Mouse (Mus musculus) forebrain, embryonic 10.5 days (tissue): ENCODE measurements at regions not wholly inside any gene's neighbourhood (a gene's known extent, or its start where the extent isn't known, plus 50 kb on each side); places are given as distances from the start of the nearest gene placed in this dataset.

Source experiments
- DNase-seq: peaks from one replicate; pipeline ENCODE4 v3.0.0-alpha.2; 2017; ENCODE audit warnings: low spot score; ENCODE audit errors: extremely low spot score
- H3K27ac ChIP-seq: fragments of 300-500 bp; sonication (generic); 2 replicates; pipeline ENCODE4 v1.5.1; 2016; ENCODE audit warnings: mild to moderate bottlenecking
- H3K27me3 ChIP-seq: fragments of 300-500 bp; sonication (generic); 2 replicates; pipeline ENCODE4 v1.6.1; 2016; ENCODE audit warnings: mild to moderate bottlenecking; ENCODE audit not compliant: poor library complexity, severe bottlenecking
- H3K36me3 ChIP-seq: fragments of 300-500 bp; sonication (generic); replicated peaks from 2 replicates; pipeline ENCODE4 v1.6.1; 2016; ENCODE audit warnings: mild to moderate bottlenecking, moderate library complexity
- H3K4me1 ChIP-seq: fragments of 300-500 bp; sonication (generic); 2 replicates; pipeline ENCODE4 v1.6.1; 2016
- H3K4me3 ChIP-seq: fragments of 300-500 bp; sonication (generic); 2 replicates; pipeline ENCODE4 v1.5.1; 2016; ENCODE audit warnings: mild to moderate bottlenecking, moderate library complexity
- H3K9me3 ChIP-seq: fragments of 300-500 bp; sonication (generic); 2 replicates; pipeline ENCODE4 v1.6.1; 2016; ENCODE audit warnings: mild to moderate bottlenecking, moderate library complexity
- WGBS: fragments of 180-500 bp; shearing (Covaris S2); methylation state at CpG from one replicate; pipeline ENCODE4 v1.1.7; 2016; 5-methylcytosine and 5-hydroxymethylcytosine counted together

- Histone ChIP-seq H3K4me1 (0 out of 2 replicates have a peak, but pooled peaks cover 6% of the 10 kb centered on the region), H3K36me3 (no peaks in the 10 kb centered on the region), H3K9me3 (no peaks in the 10 kb centered on the region), H3K4me3 (no peak overlapping the region), H3K27me3 (no peaks in the 10 kb centered on the region), H3K27ac (no peak overlapping the region)
- WGBS = 96% methylated on average over 1 of the region's 1 CpGs
- no peak for DNase-seq
Observed at GRCm38 (mm10) chr9:43445491-43445890, 134.8 kb downstream of the Trim29 start.

- Histone ChIP-seq H3K27me3 (peaks cover 16% of the 10 kb centered on the region), H3K36me3 (no peaks in the 10 kb centered on the region), H3K9me3 (no peaks in the 10 kb centered on the region), H3K4me3 (no peak overlapping the region), H3K4me1 (0 out of 2 replicates have a peak, but pooled peaks cover 2% of the 10 kb centered on the region), H3K27ac (no peak overlapping the region)
- no peak for DNase-seq
- 81% methylated on average over 7 of the region's 7 CpGs for WGBS
Observed at GRCm38 (mm10) chr9:43447372-43447771, 136.7 kb downstream of the Trim29 start.

DNA sequence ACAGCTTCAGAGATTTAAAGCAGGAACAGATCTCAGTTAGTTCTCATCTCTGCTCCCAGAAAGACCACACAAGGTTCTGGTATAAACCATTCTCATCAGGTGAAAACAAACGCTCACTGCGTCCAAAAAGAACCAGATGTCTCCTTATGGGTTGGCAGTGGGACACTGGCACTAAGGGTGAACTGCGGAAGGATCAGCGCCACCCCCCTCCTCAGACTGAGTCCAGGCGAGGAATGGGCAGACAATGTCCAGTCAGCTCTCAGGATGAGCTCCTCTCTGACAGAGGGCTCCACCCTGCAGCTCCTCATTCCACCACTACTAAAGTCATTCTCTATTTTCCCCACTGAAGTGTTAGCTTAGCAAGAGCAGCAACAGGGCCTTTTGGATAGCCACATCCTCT is 138.3 kb downstream of the Trim29 start:
- H3K27me3 ChIP-seq = peaks cover 33% of the 10 kb centered on the region
- WGBS = 85% methylated on average over 5 of the region's 5 CpGs
- no peaks in the 10 kb centered on the region for H3K36me3 ChIP-seq

DNA sequence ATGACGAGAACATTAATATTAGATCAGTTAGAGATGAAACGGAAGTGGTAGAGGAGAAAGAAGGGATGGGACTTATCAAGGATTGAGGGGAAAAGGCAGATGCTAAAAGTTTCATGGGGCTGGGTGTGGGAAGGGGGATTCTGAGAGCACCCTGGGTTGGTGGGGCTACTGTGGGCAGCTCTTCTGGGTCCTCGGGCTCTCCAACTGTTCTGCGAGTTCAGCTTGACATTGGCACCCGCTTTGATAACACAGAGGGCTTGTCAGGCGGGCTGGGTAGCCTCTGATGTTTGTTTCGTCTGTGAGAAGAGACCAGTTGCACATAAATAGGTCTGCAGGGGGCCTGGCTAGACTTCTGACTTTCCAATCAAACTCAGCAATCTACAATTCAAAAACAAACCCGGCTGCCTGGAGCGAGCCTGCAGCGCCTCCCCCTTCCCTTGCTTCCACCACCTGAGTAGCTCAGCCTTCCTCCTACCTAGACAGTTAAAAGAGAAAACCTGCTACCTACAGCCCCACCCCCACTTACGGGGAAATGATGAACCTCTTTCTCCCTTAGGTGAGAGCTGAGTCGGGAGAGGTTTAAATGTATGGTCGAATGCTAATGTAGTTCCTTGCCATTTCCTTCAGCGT is 143.4 kb downstream of the Trim29 start:
- Histone ChIP-seq H3K27me3 (peaks cover 63% of the 10 kb centered on the region), H3K27ac (no peak overlapping the region), H3K36me3 (no peaks in the 10 kb centered on the region), H3K9me3 (no peaks in the 10 kb centered on the region), H3K4me1 (peaks cover 25% of the 10 kb centered on the region), H3K4me3 (peak overlapping the region; percentile 14; the same call in 1 of the 2 replicates)
- 5% methylated on average over 14 of the region's 14 CpGs for WGBS
- DNase-seq = no peak

More for the DNA sequence above, 138.3 kb downstream of the Trim29 start:
- H3K9me3 ChIP-seq = no peaks in the 10 kb centered on the region
- no peak for DNase-seq
- H3K4me1 ChIP-seq = peaks cover 18% of the 10 kb centered on the region
- H3K27ac ChIP-seq = no peak overlapping the region
- H3K4me3 ChIP-seq = no peak overlapping the region

GRCm38 (mm10) chr9:43457736-43458135 is 147.1 kb downstream of the Trim29 start:
- DNase-seq = no peak
- WGBS = 93% methylated on average over 2 of the region's 2 CpGs

DNA sequence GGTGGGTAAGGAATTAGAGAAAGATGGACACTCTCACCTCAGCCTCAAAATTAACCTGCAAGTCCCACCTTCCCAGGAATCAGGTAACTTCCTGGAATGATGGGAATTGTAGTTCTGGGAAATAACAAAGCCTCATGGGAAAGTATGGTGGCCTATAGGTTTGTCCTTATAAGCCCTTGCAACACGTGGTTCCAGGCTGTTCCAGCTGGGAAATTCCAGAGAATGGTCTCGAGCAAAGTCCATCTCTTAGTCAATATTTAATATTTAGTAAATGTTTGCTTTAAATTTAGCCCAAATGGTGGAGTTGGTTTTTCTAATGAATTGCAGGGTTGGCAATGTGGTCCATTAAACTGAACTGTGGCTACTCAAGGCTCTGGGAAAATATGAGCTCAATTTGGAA is 150.5 kb downstream of the Trim29 start:
- Histone ChIP-seq H3K9me3 (no peaks in the 10 kb centered on the region), H3K4me3 (no peak overlapping the region), H3K27me3 (peaks cover 15% of the 10 kb centered on the region), H3K4me1 (peaks cover 12% of the 10 kb centered on the region), H3K27ac (no peak overlapping the region), H3K36me3 (no peaks in the 10 kb centered on the region)
- WGBS = 63% methylated on average over 2 of the region's 2 CpGs
- no peak for DNase-seq

More at GRCm38 (mm10) chr9:43457736-43458135, 147.1 kb downstream of the Trim29 start:
- no peaks in the 10 kb centered on the region for H3K36me3 ChIP-seq
- H3K4me3 ChIP-seq = no peak overlapping the region
- peaks cover 42% of the 10 kb centered on the region for H3K27me3 ChIP-seq
- H3K27ac ChIP-seq = no peak overlapping the region
- peaks cover 27% of the 10 kb centered on the region for H3K4me1 ChIP-seq
- H3K9me3 ChIP-seq = no peaks in the 10 kb centered on the region

- Histone ChIP-seq H3K9me3 (no peaks in the 10 kb centered on the region), H3K4me3 (no peak overlapping the region), H3K4me1 (peaks cover 25% of the 10 kb centered on the region), H3K27ac (no peak overlapping the region), H3K27me3 (peaks cover 7% of the 10 kb centered on the region), H3K36me3 (no peaks in the 10 kb centered on the region)
- 90% methylated on average over 13 of the region's 13 CpGs for WGBS
- no peak for DNase-seq
Observed at GRCm38 (mm10) chr9:43463445-43464090, 152.9 kb downstream of the Trim29 start.

GRCm38 (mm10) chr9:43465129-43465528 is 154.5 kb downstream of the Trim29 start:
- peaks cover 26% of the 10 kb centered on the region for H3K4me1 ChIP-seq
- DNase-seq = no peak
- H3K27ac ChIP-seq = peak overlapping the region; percentile 35; the same call in 1 of the 2 replicates
- WGBS = 57% methylated on average over 2 of the region's 2 CpGs
- H3K27me3 ChIP-seq = peaks cover 14% of the 10 kb centered on the region
- no peaks in the 10 kb centered on the region for H3K36me3 ChIP-seq
- H3K4me3 ChIP-seq = no peak overlapping the region
- H3K9me3 ChIP-seq = no peaks in the 10 kb centered on the region

- Histone ChIP-seq H3K4me3 (no peak overlapping the region), H3K27ac (no peak overlapping the region), H3K4me1 (peaks cover 26% of the 10 kb centered on the region), H3K27me3 (peaks cover 19% of the 10 kb centered on the region), H3K9me3 (no peaks in the 10 kb centered on the region), H3K36me3 (no peaks in the 10 kb centered on the region)
- no peak for DNase-seq
- WGBS = 76% methylated on average over 8 of the region's 8 CpGs
Observed at GRCm38 (mm10) chr9:43465731-43466330, 155.2 kb downstream of the Trim29 start.

DNA sequence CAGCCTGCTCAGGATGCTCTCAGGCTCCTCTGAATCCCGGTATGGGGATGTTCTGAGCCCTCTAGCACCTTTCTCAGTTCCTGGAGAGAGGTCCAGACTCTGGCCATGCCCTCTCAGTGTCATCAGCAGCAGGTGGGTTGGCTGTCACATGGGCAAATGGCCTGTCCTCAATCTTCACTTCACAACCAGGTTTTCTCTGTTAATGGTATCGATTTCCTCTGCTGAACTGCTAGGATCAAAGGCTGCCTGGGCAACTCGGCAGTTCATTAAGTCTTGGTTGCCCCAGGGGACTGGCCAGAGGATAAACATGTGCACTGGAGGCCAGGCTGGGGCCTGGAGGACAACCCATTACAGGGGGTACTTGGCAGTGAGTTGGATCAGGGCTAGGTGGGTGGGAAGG is 156.2 kb downstream of the Trim29 start:
- H3K27me3 ChIP-seq = peaks cover 19% of the 10 kb centered on the region
- H3K36me3 ChIP-seq = no peaks in the 10 kb centered on the region
- H3K4me3 ChIP-seq = no peak overlapping the region
- H3K9me3 ChIP-seq = no peaks in the 10 kb centered on the region
- WGBS = 64% methylated on average over 3 of the region's 3 CpGs
- peaks cover 26% of the 10 kb centered on the region for H3K4me1 ChIP-seq
- no peak overlapping the region for H3K27ac ChIP-seq
- DNase-seq = no peak

DNA sequence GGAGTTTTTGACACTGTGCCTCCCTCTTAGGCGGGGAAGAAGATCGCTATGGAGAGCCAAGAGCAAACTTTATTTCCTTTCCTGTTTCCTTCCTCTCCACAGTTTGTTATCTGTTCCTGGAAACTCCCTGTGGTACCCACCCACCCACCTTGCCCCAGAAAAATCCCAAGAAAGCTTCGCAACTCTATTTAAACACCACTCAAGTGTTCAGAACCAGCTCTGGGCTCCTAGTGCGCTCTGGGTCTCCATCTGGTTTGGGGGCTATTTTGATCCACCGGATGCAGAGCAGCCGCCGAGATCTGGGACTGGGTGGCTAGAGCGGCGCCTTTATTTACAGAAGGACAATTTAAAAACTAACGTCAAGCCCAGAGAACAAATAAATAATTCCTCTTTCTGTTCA is 158.6 kb downstream of the Trim29 start:
- no peak overlapping the region for H3K4me3 ChIP-seq
- peaks cover 30% of the 10 kb centered on the region for H3K4me1 ChIP-seq
- DNase-seq = no peak
- H3K27ac ChIP-seq = no peak overlapping the region
- H3K36me3 ChIP-seq = no peaks in the 10 kb centered on the region
- peaks cover 19% of the 10 kb centered on the region for H3K27me3 ChIP-seq
- WGBS = 91% methylated on average over 10 of the region's 10 CpGs
- no peaks in the 10 kb centered on the region for H3K9me3 ChIP-seq

DNA sequence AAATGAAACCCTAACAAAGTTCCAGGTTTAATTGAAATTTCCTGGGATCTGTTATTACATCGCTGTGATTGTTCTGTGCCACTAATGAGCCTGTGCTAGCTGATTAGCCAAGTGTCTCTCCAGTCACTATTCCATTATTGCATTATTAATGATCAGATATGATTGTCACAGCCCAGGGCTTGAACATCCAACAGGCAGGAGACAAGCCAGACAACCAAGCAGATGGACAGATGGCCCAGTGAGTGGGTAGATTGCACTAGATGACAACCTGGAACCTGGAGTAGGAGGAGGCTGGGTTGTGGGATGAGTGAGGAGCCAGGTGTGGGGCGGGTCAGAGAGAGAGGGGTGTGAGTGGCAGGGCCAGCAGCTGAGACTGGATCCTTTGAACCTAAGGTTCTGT is 161.6 kb downstream of the Trim29 start:
- Histone ChIP-seq H3K27ac (no peak overlapping the region), H3K9me3 (no peaks in the 10 kb centered on the region), H3K4me3 (no peak overlapping the region), H3K27me3 (peaks cover 12% of the 10 kb centered on the region), H3K36me3 (no peaks in the 10 kb centered on the region), H3K4me1 (peaks cover 19% of the 10 kb centered on the region)
- WGBS = 84% methylated on average over 2 of the region's 2 CpGs
- no peak for DNase-seq

DNA sequence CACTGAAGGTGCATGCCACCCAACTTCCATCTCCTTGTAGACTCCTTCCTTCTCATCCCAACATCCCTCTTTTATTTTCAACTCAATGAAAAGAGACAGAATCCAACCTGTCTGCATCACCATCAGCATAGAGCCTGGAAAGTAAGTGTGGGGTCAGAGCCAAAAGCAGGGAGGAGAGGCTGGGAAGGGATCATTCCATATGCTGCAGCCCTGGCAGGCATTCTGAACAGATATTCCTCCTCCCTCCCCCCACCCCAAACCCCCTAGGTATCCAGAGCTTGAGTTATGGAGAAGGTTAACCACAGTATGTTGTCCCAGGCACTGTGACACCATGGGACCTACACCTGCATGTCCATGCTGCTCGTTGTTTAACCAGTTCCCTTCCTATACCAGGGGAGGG is 162.5 kb downstream of the Trim29 start:
- no peak for DNase-seq
- 81% methylated on average over 1 of the region's 1 CpGs for WGBS
- H3K9me3 ChIP-seq = no peaks in the 10 kb centered on the region
- H3K27me3 ChIP-seq = peaks cover 12% of the 10 kb centered on the region
- H3K27ac ChIP-seq = no peak overlapping the region
- H3K4me3 ChIP-seq = no peak overlapping the region
- no peaks in the 10 kb centered on the region for H3K36me3 ChIP-seq
- H3K4me1 ChIP-seq = peaks cover 15% of the 10 kb centered on the region
